Mouse (Mus musculus) layer of hippocampus, postnatal 14 days (tissue): ENCODE data around the gene Cdhr2. TPM values are rescaled to one million over a fixed set of nuclear protein-coding genes. Genes with fewer than 3 reads are reported as not detected.

Experiments used
- DNase-seq, 2 experiments: peaks; one replicate each; pipeline ENCODE4 v3.0.0; 2021 to 2022; ENCODE audit warnings: low spot score in 2 of 2, mixed read lengths in 1 of 2
- total RNA-seq, 2 experiments: library from RNA; stranded (reverse); gene quantifications; 2 replicates each; pipeline ENCODE4 v1.2.3; 2021

The Cdhr2 gene
- total RNA-seq, 2 experiments from 2014 or later: 0.12 to 0.18 TPM

- DNase-seq: no peak
Observed at GRCm38 (mm10) chr13:54783235-54783634, 82.0 kb downstream of the Cdhr2 start.

- DNase-seq: no peak
Observed at GRCm38 (mm10) chr13:54783698-54784097, 82.4 kb downstream of the Cdhr2 start, which contains the start of gene Eif4e1b. Gene Eif4e1b (plus strand): TSS chr13:54783998.

Other genes starting within 250 kb of the Cdhr2 start
- gene Thoc3, start 232.6 kb upstream of the Cdhr2 start, total RNA-seq: 10 to 100 TPM; 37.1 to 44.4 TPM
- gene Simc1, start 197.7 kb upstream of the Cdhr2 start, total RNA-seq: 10 to 100 TPM; 14.0 to 16.2 TPM
- 100 to 1,000 TPM; 156 to 171 TPM for gene 4833439L19Rik, start 136.0 kb upstream of the Cdhr2 start, total RNA-seq
- gene Arl10, start 126.4 kb upstream of the Cdhr2 start, total RNA-seq: 10 to 100 TPM; 35.4 to 39.6 TPM
- 10 to 100 TPM; 25.9 to 26.9 TPM for gene Nop16, start 111.4 kb upstream of the Cdhr2 start, total RNA-seq
- gene Higd2a, start 111.3 kb upstream of the Cdhr2 start, total RNA-seq: 100 to 1,000 TPM; 170 to 186 TPM
- 100 to 1,000 TPM; 306 TPM for gene Cltb, start 90.1 kb upstream of the Cdhr2 start, total RNA-seq
- 10 to 100 TPM; 54.6 to 59.7 TPM for gene Faf2, start 79.7 kb upstream of the Cdhr2 start, total RNA-seq
- gene Rnf44, start 7.6 kb upstream of the Cdhr2 start, total RNA-seq: 100 to 1,000 TPM; 114 to 115 TPM
- gene Gprin1, start 48.4 kb downstream of the Cdhr2 start, total RNA-seq: 100 to 1,000 TPM; 149 to 150 TPM
- gene Sncb, start 65.1 kb downstream of the Cdhr2 start, total RNA-seq: 100 to 1,000 TPM; 564 TPM
- gene Eif4e1b, start 82.5 kb downstream of the Cdhr2 start, total RNA-seq: under 1 TPM; 0.35 to 0.62 TPM
- 10 to 100 TPM; 85.8 to 95.7 TPM for gene Tspan17, start 87.9 kb downstream of the Cdhr2 start, total RNA-seq
- gene Unc5a, start 247.9 kb downstream of the Cdhr2 start, total RNA-seq: 100 to 1,000 TPM; 109 to 110 TPM